Mouse (Mus musculus) stomach, postnatal 0 days (tissue): ENCODE results near the gene Ddc.

Source experiments
- CTCF ChIP-seq: IDR thresholded peaks from 2 replicates; pipeline ENCODE4 v1.5.1; 2016; ENCODE audit warnings: antibody characterized with exemption, low read depth, mild to moderate bottlenecking, moderate library complexity
- EP300 ChIP-seq: optimal IDR thresholded peaks from 2 replicates; pipeline ENCODE3; 2016; ENCODE audit warnings: antibody characterized with exemption

- TF ChIP-seq CTCF (no peak), EP300 (no peak)
Observed at GRCm38 (mm10) chr11:11878278-11878980, 19.5 kb downstream of the Ddc start.
